Mouse (Mus musculus) lung, postnatal 10 days (tissue): Measurements from ENCODE around the gene Gm7697.
A peak's percentile ranks its signal among the peaks of the same experiment; 100 is the strongest.
"Not testable (repeated sequence)": the region's sequence is repeated elsewhere in the genome, so short reads cannot be mapped to it uniquely, and the experiment has no call there.

ENCODE experiments used
- DNase-seq: peaks from one replicate; pipeline ENCODE4 v3.0.0; 2021

The Gm7697 gene

DNA sequence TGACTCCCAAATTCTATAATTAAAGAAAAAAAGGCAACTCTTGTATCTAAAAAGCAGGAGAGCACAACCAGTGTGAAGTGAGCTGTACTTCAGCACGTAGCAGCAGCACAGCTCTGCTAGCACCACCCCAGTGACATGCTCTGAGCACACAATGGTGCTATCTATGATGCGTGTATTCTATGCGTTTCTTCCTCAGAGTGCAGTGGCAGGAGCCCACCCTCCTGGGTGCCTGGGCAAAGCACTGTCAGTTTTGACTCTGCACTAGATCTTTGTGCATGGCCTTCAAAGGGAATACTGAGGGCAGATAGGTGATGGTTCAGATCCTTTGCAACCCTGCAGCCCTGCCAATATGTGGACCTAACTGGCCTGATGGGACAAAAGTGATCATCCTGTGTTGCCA is at the start of gene Gm7697:
Gene Gm7697 (minus strand): TSS at position 101 of the 400 bp plus-strand sequence.
- DNase-seq = not testable (repeated sequence)

DNA sequence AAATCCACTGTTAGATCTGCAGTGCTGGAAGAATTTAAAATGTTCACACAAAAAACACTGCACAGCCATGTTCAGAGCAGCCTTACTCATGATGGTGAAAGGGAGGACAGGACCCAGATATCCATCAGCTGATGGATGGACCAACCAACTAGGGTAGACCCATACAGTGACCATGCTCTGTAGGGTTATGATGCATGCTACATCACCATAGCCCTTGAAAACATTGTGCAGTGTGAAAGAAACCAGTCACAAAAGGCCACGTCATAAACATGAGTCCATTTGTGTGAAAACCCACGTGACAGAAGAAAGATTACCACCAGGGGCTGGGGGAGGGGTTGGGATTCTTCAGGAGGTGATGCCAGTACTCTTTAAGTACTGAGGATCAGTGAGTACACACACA is 28.5 kb upstream of the Gm7697 start:
- not testable (repeated sequence) for DNase-seq

DNA sequence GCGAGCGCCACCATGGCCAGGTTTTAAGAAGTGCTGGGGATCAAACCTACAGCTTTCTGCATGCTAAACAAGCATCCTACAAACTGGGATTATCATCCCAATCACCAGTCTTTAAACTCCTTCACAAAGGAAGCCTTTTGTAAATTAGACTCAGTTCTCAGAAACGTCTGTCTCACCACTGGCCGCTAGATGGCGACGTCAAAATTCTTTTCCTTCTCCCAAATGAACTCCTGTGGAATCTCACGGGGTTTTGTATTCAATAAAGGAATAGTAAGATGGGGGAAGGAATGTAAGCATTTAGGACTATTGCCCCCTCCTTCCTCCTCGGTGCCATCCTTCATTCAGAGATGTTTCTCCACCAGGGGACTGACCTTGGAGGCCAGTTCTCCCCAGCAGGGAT is 26.8 kb upstream of the Gm7697 start:
- peak; percentile 70 for DNase-seq

DNA sequence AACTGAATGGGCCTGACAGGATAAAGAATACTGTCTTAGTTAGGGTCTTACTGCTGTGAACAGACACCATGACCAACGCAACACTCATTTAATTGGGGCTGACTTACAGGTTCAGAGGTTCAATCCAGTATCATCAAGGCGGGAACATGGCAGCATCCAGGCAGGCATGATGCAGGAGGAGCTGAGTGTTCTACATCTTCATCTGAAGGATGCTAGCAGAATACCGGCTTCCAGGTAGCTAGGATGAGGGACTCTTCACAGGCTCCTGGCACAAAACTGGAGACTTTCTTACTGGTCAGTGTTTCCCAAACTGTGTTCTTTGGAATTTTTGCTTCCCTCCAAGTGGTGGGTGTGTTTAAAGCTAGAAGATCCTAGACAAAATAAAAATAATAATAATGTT is 25.3 kb upstream of the Gm7697 start:
- DNase-seq = not testable (repeated sequence)

DNA sequence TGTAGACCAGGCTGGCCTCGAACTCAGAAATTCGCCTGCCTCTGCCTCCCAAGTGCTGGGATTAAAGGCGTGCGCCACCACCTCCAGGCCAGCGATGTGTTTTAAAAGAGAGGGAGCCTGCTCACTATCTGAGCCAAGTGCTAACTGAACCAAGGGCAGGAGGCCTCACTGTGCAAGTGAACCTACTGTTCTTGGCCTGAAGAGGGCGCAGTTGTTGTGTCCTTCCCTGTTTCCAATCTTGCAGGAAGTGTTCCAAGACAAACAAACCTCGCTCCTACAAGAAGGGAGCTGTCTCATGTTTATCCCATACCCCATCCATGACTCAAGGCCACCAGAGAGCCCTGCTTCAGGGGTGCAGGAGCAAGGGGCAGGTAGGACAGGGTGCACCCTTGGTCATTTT is 24.4 kb upstream of the Gm7697 start:
- DNase-seq = peak; percentile 49

DNA sequence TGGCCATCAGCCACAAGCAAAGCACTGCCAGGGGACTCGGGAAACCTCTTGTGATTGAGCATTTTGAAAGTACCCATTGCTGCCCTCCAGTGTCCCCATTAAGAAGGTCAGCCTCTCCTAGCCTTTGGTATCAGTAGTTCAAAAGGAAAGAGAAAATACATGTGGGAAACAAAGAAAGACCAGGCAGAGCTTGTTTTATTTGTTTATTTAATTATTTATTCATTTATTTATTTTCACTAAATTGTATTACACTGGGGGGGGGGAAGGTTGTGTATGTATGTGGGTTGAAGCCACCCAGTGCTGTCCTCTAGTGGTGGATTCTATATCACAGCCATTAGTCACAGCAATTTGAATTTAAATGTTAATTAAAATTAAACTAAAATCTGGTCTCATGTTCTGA is 22.2 kb upstream of the Gm7697 start:
- DNase-seq = not testable (repeated sequence)

DNA sequence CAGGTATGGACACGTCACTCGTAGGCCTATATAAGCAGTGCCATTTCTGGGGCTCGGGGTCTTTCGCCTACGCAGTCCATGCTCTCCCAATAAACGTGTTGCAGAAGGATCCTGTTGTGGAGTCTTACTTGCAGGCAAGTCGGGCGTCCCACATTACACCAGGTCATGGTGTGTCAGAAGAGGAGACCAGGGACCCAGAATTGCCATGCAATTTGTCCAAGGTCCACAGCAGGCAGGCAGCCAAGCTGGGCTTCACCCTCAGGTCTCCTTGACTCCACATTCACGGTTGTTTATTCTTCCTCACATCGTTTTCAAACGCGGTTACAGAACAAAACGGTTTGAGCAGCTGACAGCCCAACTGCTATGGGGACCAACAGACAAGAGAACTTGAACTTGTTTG is 21.7 kb upstream of the Gm7697 start:
- DNase-seq = peak; percentile 41

DNA sequence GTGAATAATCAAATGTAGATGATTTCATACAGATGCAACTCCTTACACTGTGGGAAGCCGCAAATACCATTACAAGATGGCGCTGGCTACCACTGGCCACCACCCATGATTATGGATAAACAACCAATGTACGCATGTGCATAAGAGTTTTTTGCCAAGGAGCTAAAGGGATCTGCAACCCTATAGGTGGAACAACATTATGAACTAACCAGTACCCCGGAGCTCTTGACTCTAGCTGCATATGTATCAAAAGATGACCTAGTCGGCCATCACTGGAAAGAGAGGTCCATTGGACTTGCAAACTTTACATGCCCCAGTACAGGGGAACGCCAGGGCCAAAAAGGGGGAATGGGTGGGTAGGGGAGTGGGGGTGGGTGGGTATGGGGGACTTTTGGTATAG is 21.2 kb upstream of the Gm7697 start:
- DNase-seq = not testable (repeated sequence)

DNA sequence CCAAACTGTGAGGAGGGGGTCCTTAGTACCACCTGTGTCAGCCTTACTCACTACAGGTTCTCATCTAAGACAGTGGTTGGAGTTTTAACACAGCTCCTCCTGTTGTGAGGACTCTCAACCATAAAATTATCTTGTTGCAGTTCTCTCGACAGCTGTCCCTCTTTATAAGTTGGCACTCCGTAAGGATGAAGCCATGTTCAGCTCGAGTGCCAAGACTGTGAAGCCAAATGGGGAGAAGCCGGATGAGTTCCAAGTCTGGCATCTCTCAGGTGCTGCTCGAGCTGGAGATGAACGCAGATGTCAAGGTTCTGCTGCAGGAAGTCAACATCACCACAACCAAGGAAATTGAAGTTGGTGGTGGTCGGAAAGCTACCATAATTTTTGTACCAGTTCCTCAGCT is 18.0 kb upstream of the Gm7697 start:
- DNase-seq = not testable (repeated sequence)

DNA sequence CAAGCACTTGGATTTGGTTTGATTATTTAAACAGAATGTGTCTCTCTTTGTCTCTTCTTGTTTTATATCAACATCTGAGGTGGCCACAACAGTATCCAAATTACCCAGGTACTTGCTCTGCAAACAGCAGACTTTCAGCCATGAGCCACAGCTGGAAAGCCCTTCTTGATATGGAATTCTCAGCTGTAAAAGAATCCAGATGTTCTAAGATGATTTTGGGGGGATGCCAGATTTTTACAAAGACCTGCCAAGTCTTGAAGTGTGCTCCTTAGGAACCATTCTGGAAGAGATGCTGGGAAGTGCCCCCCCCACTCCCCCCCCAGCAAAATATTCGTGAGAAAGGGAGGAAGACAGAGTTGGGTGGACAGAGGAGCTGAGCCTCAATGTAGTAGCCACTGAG is 17.6 kb upstream of the Gm7697 start:
- DNase-seq = not testable (repeated sequence)

DNA sequence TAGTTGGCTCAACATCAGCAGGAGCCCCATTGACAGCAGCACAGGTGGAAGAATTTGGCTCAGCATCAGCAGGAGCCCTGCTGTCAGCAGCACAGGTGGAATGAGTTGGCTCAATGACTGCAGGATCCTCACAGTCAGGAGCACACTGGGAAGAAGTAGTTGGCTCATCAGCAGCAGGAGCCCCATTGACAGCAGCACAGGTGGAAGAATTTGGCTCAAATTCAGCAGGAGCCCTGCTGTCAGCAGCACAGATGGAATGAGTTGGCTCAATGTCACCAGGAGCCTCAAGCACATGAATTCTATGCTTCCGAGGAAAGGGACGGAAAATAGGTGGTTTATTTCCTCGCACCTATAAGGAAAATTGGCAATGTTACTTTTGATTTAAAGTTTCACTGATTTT is 47.8 kb downstream of the Gm7697 start:
- DNase-seq = not testable (repeated sequence)

DNA sequence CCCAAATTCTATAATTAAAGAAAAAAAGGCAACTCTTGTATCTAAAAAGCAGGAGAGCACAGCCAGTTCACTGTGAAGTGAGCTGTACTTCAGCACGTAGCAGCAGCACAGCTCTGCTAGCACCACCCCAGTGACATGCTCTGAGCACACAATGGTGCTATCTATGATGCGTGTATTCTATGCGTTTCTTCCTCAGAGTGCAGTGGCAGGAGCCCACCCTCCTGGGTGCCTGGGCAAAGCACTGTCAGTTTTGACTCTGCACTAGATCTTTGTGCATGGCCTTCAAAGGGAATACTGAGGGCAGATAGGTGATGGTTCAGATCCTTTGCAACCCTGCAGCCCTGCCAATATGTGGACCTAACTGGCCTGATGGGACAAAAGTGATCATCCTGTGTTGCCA is 69.3 kb downstream of the Gm7697 start, which contains the start of gene Gm9495:
Gene Gm9495 (minus strand): TSS at position 101 of the 400 bp plus-strand sequence.
- not testable (repeated sequence) for DNase-seq
